Mouse (Mus musculus): ENCODE measurements around the gene Gli3. TPM values are rescaled to one million over a fixed set of nuclear protein-coding genes. Genes with fewer than 3 reads are reported as not detected.

Gli3 gene
- polyA plus RNA-seq, 1 experiment from 2014 or later, result 54.3 TPM

DNA sequence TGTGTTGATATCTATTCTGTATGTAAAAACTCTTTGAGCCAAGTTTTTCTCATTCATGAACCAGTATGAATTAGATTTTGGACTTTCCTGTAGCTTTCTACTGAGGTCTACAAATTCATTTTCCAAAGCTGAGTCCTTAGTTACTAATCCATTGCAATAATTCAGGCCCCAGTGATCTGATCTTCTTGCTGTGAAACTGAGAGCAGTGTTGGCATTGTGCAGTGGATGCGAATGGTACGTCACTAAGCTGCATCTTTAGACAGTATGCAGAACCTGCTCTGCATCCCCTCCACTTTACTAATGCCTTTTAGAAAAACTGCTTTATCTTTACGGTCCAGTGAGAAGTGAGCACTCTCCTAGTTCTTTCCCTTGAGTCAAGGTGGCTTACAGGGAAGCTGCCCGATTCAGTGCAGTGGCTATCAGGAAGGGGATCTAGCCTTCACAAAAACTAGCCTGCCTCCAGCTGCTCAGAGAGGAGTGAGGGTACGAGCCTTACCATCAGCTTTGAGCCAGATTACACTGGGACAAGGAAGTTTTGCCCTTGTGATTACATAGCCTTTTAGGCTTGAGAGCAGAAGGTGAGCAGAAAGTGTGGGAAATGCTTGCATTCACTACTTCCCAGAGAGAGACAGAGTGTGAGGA, 155.1 kb downstream of the Gli3 start:
- no peak overlapping the region for H3K4me3 ChIP-seq
- WGBS, result 77% methylated on average over 5 of the region's 5 CpGs
- H3K36me3 ChIP-seq, result peaks cover 14% of the 10 kb centered on the region
- H3K27ac ChIP-seq, result no peak overlapping the region
- H3K9ac ChIP-seq, result no peak overlapping the region
- no peaks in the 10 kb centered on the region for H3K9me3 ChIP-seq
- peaks cover 57% of the 10 kb centered on the region for H3K4me1 ChIP-seq
- ATAC-seq (ENCODE audit: low FRiP score, low read depth), result no peak
- no peaks in the 10 kb centered on the region for H3K27me3 ChIP-seq
- H3K4me2 ChIP-seq (replicated peaks), result no peak overlapping the region

DNA sequence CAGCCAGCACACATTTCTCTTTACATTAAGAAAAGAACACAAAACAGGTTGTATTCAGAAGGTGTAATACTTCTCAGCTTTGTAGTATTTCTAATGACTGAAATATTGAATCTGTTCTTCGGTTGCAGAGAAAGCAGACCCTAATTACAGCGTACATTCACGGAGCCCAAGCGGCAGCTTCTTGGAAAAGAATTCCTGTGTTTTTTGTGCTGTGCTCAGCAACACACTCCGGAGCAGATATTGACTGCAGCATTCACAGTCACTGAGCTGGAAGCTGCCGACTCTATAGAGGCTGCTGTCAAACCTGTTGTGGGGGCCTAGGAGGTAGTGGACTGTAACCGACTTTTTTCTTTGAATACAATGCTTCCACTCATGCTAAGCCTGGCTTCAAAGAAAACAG, 158.0 kb downstream of the Gli3 start:
- peaks cover 57% of the 10 kb centered on the region for H3K4me1 ChIP-seq
- ATAC-seq (ENCODE audit: low FRiP score, low read depth), result no peak
- peaks cover 9% of the 10 kb centered on the region for H3K36me3 ChIP-seq
- no peak overlapping the region for H3K9ac ChIP-seq
- 56% methylated on average over 7 of the region's 7 CpGs for WGBS
- H3K4me2 ChIP-seq (replicated peaks), result no peak overlapping the region
- no peak overlapping the region for H3K27ac ChIP-seq
- no peak overlapping the region for H3K4me3 ChIP-seq
- H3K27me3 ChIP-seq, result no peaks in the 10 kb centered on the region
- H3K9me3 ChIP-seq, result no peaks in the 10 kb centered on the region

DNA sequence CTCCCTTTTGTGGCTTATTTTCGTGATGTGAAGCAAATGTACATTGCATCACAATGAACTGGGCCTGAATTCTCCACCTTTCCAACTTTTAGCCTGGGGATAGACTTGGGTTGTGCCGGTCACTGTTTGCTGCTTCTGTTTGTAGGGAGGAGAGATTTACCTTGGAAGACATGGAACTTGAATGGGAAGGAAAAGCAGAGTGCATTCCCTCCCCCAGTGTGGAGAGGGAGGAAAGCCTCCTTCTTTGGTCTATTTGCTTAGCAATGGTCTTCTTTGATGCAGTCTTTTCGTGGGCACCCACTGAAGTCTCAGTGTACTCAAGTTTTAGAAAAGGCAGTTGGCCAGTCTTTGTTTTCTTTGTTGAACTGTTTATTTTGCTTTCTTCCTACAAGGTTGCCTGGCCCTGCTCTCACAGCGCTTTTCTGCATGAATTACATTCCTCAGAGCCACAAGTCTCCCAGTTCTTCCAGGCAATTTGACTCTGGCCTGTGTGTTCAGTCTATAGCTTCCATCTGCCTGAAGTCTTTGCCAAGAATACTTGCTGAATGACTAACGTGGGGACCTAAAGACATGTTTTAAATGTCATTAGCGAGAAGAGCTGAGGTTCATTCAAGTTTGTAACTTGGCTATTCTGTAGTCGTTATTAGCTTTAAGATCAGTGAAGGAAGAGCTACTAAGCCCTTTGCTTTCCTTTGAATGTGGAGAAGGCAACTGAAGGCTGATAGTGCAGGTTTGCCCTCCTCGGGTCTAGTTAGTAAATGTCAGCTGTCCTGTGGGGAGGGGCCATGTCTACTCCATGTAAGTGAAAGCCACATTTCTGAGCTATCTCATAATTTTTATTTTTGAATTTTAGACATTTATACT, 161.7 kb downstream of the Gli3 start:
- no peak overlapping the region for H3K4me3 ChIP-seq
- H3K27me3 ChIP-seq, result no peaks in the 10 kb centered on the region
- peaks cover 9% of the 10 kb centered on the region for H3K36me3 ChIP-seq
- no peak overlapping the region for H3K9ac ChIP-seq
- H3K27ac ChIP-seq, result peak overlapping the region; percentile 45; the same call in 1 of the 2 replicates
- 39% methylated on average over 8 of the region's 8 CpGs for WGBS
- ATAC-seq (ENCODE audit: low FRiP score, low read depth), result peak; percentile 35; the same call in 1 of the 2 replicates
- H3K4me2 ChIP-seq (replicated peaks), result no peak overlapping the region
- no peaks in the 10 kb centered on the region for H3K9me3 ChIP-seq
- peaks cover 50% of the 10 kb centered on the region for H3K4me1 ChIP-seq

DNA sequence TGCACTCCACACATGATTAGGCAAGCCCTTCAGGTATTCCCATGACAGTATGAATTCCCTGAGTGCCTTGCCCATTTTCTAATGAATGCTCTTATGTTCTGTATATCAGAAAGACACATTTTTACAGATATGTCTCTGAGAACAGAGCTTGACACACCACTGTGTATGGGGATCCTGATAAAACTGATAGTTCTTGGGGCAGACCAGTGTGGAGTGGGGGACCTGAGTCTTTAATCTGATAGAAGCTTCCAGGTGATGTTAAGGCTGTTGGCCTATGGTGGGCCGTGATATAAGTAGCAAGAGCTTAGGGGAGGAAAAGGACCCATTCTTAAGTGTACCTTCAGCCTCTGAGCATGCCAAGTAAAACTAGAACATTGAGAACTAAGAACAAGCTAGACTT, 178.5 kb downstream of the Gli3 start:
- Histone ChIP-seq H3K27me3 (no peaks in the 10 kb centered on the region), H3K4me2 (replicated peaks) (no peak overlapping the region), H3K27ac (no peak overlapping the region), H3K9me3 (no peaks in the 10 kb centered on the region), H3K9ac (no peak overlapping the region), H3K4me1 (0 out of 2 replicates have a peak, but pooled peaks cover 3% of the 10 kb centered on the region), H3K36me3 (peaks cover 44% of the 10 kb centered on the region), H3K4me3 (no peak overlapping the region)
- 91% methylated on average over 1 of the region's 1 CpGs for WGBS
- no peak for ATAC-seq (ENCODE audit: low FRiP score, low read depth)

DNA sequence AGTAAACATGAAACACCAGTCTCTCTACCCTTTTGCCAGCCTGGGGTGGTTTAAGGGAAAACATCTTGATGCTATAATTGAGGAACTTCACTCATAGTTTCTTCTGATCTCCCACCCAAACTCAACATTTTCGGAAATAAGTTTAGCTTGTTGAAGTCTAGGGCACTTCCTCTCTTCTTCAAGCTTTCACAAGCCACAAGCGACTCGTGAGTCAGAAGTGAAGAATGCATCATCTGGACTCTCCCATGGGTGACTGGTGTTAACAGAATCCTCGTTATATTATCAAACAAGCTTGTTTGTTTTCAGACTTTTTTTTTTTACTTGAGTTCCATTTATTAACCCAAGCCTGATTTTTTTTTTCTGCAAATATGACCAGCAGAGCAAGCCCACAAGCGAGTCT, 197.5 kb downstream of the Gli3 start:
- peaks cover 34% of the 10 kb centered on the region for H3K4me1 ChIP-seq
- no peak overlapping the region for H3K4me3 ChIP-seq
- peaks cover 53% of the 10 kb centered on the region for H3K36me3 ChIP-seq
- H3K9ac ChIP-seq, result no peak overlapping the region
- ATAC-seq (ENCODE audit: low FRiP score, low read depth), result no peak
- no peaks in the 10 kb centered on the region for H3K27me3 ChIP-seq
- H3K27ac ChIP-seq, result no peak overlapping the region
- no peak overlapping the region for H3K4me2 ChIP-seq (replicated peaks)
- 84% methylated on average over 5 of the region's 5 CpGs for WGBS
- no peaks in the 10 kb centered on the region for H3K9me3 ChIP-seq

DNA sequence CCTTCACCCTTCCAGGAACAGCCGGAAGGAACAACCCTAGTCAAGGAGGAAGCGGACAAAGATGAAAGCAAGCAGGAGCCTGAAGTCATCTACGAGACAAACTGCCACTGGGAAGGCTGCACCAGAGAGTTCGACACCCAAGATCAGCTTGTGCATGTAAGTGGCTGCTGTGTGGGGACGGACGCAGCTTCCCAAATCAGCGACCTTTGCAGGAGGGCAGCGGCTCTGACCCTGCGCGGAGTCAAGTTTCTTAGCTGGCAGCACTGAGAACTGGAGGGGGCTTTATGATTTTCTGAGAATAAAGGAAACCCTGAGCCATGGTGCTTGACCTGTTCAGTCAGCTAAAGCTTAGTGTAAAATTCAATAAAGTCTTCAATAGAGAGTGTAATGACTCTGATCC, 199.3 kb downstream of the Gli3 start:
- no peak overlapping the region for H3K4me2 ChIP-seq (replicated peaks)
- H3K9me3 ChIP-seq, result no peaks in the 10 kb centered on the region
- peaks cover 46% of the 10 kb centered on the region for H3K4me1 ChIP-seq
- H3K27ac ChIP-seq, result peak overlapping the region; percentile 61; the same call in 1 of the 2 replicates
- H3K9ac ChIP-seq, result no peak overlapping the region
- ATAC-seq (ENCODE audit: low FRiP score, low read depth), result no peak
- WGBS, result 35% methylated on average over 10 of the region's 10 CpGs
- no peaks in the 10 kb centered on the region for H3K27me3 ChIP-seq
- H3K36me3 ChIP-seq, result peaks cover 56% of the 10 kb centered on the region
- H3K4me3 ChIP-seq, result no peak overlapping the region

DNA sequence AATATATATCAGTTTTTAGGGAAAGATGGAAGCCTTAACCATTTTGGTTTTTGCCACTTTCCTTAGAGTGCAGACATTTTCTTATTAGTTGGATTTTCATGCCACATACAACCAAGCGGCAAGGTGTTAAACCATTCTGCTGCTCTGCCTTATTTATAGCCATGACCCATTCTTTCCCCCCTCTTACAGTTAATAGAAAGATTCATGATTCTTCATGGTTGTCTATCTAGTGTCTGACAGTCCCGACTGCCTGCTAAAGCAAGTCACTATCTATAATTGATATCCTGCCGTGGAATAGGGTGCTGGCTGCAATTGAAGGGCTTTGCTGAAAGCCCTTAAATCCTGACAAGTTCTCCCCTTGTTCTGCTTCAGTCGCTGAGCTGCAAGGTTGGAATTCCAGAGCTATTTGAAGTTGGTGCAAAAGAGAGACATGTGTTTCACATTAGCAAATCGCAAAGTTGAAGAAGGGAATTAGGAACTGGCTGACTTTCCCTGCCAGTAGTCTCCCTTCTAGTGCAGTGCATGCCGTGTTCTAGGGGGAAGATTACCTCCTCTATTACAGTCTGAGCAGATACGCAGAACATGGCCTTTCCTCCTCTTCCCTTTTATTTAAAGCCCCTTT, 201.7 kb downstream of the Gli3 start:
- Histone ChIP-seq H3K27me3 (no peaks in the 10 kb centered on the region), H3K4me2 (replicated peaks) (peak overlapping the region; percentile 33; the same call in 1 of the 2 replicates), H3K27ac (peak overlapping the region; percentile 56; the same call in 1 of the 2 replicates), H3K4me1 (peaks cover 46% of the 10 kb centered on the region), H3K4me3 (no peak overlapping the region), H3K9ac (no peak overlapping the region), H3K9me3 (no peaks in the 10 kb centered on the region), H3K36me3 (peaks cover 59% of the 10 kb centered on the region)
- 9% methylated on average over 7 of the region's 7 CpGs for WGBS
- ATAC-seq (ENCODE audit: low FRiP score, low read depth), result peak; percentile 82

DNA sequence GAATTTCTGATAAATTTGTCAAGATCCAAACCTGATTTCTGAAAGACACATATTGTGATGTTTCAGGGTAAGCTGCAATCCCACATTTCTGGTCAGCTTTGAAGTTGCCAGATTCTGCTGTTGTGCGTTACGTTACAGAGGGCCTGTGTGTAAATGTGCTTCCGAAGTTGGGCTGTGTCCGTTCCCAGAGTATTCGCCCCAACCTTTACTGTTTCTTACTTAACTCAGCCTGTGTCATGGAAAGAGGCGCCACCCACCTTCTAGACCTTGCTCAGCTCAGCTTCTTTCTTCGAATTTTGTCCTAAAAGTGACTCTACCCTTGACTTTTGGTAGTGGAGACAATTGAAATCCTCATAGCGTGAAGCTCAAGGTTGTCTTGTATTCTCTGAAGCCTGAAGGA, 202.5 kb downstream of the Gli3 start:
- Histone ChIP-seq H3K9me3 (no peaks in the 10 kb centered on the region), H3K4me1 (peaks cover 46% of the 10 kb centered on the region), H3K4me2 (replicated peaks) (no peak overlapping the region), H3K27me3 (no peaks in the 10 kb centered on the region), H3K27ac (no peak overlapping the region), H3K36me3 (peaks cover 59% of the 10 kb centered on the region), H3K4me3 (no peak overlapping the region), H3K9ac (no peak overlapping the region)
- 67% methylated on average over 8 of the region's 8 CpGs for WGBS
- no peak for ATAC-seq (ENCODE audit: low FRiP score, low read depth)

DNA sequence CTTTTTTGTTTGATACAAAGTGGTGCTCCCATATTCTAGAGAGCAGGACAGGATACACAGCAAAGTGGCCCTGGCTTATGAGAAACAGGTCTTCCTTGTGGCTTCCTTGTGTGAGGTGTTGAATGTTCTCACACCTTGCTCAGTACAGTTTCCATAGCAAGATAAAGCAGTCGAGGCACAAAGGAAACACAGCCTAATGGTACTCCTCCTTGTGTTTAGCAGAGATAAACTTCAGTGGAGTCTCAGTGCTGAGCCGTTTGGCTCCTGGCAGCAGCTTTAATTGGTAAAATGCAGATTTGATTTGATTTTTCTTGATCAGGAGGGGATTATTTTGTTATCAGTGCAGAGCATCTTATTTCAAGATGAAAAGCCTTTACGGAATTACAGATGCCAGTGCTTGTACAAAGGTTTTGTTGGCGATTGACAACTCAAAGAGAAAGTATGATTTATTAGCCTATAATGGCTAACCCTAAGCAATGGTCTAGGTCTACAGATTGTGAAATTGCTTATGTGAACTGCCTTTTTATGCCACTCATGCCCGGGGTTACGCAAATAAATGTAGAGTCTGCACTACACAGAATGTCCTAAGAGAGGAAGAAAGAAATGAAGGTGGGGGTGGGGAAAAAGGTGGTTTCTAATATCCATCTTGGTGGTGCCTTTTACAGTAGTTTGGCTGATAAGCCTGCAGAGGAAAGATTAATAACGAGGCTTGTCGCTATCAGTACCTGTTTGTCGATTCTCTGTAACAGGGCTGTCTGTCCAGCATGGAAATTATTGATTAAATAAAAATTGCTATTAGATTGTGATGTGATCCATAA, 207.3 kb downstream of the Gli3 start:
- H3K9ac ChIP-seq, result no peak overlapping the region
- H3K27ac ChIP-seq, result no peak overlapping the region
- no peak for ATAC-seq (ENCODE audit: low FRiP score, low read depth)
- H3K27me3 ChIP-seq, result no peaks in the 10 kb centered on the region
- H3K4me3 ChIP-seq, result no peak overlapping the region
- 70% methylated on average over 9 of the region's 9 CpGs for WGBS
- H3K4me1 ChIP-seq, result peaks cover 14% of the 10 kb centered on the region
- no peaks in the 10 kb centered on the region for H3K9me3 ChIP-seq
- no peak overlapping the region for H3K4me2 ChIP-seq (replicated peaks)
- peaks cover 38% of the 10 kb centered on the region for H3K36me3 ChIP-seq

DNA sequence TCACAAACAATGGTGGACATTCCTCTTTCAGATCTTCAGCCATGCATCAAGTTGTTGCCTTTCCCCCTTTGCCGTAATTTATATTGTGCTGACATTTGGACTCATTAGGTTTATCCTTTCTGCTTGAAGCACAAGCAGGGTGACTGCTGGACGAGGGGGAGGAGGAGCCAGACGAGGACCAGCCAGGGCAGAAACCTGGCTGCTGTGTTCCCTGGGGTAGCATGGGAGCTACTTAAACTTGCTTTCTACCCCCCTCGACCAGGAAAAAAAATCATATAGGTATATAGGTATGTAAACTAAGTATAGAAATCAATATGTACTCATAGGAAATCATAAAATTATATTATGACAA, 207.9 kb downstream of the Gli3 start:
- Histone ChIP-seq H3K9me3 (no peaks in the 10 kb centered on the region), H3K4me3 (no peak overlapping the region), H3K27ac (no peak overlapping the region), H3K9ac (no peak overlapping the region), H3K27me3 (no peaks in the 10 kb centered on the region), H3K36me3 (peaks cover 36% of the 10 kb centered on the region), H3K4me1 (peaks cover 8% of the 10 kb centered on the region), H3K4me2 (replicated peaks) (no peak overlapping the region)
- no peak for ATAC-seq (ENCODE audit: low FRiP score, low read depth)
- 41% methylated on average over 4 of the region's 4 CpGs for WGBS

DNA sequence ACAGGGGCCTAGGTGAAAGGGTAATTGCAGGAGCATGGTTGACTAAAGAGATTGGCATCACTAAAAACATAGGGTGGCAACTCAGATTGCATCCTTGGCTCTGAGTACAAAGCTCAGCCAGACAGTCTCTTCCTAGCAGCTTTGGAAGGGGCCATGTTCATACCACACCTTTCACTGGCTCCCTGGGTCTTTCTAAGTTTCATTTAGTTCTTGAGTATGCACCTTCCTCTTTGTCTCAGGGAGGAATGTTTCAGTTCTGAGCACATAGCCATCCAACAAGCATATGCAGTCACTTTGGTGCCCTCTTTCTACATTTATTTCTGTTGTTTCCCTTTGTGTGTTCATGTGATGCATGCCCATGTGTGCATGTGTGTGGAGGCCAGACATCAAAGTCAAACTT, 212.4 kb downstream of the Gli3 start:
- Histone ChIP-seq H3K36me3 (peaks cover 35% of the 10 kb centered on the region), H3K27me3 (no peaks in the 10 kb centered on the region), H3K27ac (no peak overlapping the region), H3K4me1 (0 out of 2 replicates have a peak, but pooled peaks cover 3% of the 10 kb centered on the region), H3K9me3 (no peaks in the 10 kb centered on the region), H3K9ac (no peak overlapping the region), H3K4me3 (no peak overlapping the region), H3K4me2 (replicated peaks) (no peak overlapping the region)
- no peak for ATAC-seq (ENCODE audit: low FRiP score, low read depth)
